Mouse (Mus musculus) frontal cortex, postnatal 25 days (tissue): ENCODE measurements around the gene Lingo4.

Experiments used
- DNase-seq, 2 experiments: peaks; one replicate each; pipeline ENCODE4 v3.0.0; 2022; ENCODE audit warnings: low spot score in 2 of 2

Lingo4 gene

GRCm38 (mm10) chr3:94387391-94387790, 10.9 kb upstream of the Lingo4 start:
- no peak for DNase-seq

GRCm38 (mm10) chr3:94388047-94388446, 10.3 kb upstream of the Lingo4 start:
- DNase-seq = no peak

DNA sequence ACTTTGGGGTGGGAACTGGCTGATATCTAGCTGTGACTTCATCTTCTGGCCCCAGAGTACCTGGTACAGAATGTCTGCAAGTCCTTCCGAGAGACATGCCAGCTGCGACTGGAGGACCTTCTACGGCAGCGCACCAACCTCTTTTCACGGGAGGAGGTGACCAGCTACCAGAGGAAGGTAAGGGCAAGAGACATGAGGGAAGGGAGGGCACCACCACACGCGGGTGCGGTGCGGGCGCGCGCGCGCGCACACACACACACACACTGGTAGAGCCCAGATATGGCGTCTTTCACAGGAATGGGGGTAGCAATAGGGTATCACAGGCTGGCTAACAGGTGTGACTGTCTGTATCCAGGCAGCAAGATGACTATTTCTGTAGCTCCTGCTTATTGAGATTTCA, 8.9 kb upstream of the Lingo4 start:
- DNase-seq = no peak

DNA sequence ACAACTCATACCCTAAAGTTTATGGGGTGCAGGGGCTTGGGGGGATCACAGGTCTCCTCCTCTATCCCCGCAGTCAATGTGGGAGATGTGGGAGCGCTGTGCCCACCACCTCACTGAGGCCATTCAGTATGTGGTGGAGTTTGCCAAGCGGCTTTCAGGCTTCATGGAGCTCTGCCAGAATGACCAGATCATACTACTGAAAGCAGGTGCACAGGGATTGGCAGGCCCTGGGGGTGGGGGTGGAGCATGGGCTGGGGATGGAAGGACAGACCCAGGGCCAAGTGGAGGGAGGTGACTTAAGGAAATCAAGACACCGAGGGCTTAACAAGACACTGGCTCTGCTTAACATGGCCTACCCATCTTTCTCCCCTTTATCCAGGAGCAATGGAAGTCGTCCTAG, 7.3 kb upstream of the Lingo4 start:
- no peak for DNase-seq

- DNase-seq = no peak
Observed at GRCm38 (mm10) chr3:94392128-94392527, 6.2 kb upstream of the Lingo4 start.

- no peak for DNase-seq
Observed at GRCm38 (mm10) chr3:94393049-94393448, 5.3 kb upstream of the Lingo4 start.

DNA sequence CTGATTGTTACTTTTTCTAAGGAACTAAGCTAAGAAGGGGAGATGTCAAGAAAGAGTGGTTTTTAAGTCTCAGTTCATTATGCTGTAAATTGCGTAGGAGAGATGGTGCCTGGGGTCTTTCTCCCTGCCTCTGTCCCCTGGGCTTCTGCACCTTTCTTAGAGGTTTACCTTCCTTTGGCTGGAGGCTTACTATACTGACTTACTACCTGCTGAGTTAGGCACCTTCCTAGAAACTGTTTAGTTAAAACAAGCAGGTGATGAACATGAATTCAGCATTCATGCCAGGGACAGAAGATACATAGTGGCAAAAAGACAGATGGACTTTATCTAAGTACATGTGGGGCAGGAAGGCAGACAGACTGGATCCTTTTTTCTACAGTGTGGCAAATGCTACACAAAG, 2.0 kb upstream of the Lingo4 start:
- DNase-seq = no peak

DNA sequence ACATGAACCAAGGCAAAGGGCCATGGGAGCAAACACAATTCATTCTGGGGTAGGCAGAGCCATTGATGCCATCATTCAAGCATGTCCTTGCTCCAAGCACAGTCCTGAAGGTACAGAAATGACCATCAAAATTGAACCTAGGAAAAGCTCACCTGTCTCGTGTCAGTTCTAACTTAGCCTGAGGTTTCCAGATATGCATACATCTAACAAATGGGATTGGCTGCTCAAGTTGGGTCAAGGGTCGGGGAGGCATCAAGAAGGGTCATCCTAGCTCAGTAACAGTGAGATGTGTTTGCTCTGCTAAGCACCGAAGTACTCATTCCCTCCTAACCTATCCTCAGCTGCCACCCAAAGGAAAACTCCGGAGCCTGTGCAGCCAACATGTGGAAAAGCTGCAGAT, 1.5 kb upstream of the Lingo4 start:
- DNase-seq = no peak

- no peak for DNase-seq
Observed at GRCm38 (mm10) chr3:94398943-94399481, 695 bp downstream of the Lingo4 start.

DNA sequence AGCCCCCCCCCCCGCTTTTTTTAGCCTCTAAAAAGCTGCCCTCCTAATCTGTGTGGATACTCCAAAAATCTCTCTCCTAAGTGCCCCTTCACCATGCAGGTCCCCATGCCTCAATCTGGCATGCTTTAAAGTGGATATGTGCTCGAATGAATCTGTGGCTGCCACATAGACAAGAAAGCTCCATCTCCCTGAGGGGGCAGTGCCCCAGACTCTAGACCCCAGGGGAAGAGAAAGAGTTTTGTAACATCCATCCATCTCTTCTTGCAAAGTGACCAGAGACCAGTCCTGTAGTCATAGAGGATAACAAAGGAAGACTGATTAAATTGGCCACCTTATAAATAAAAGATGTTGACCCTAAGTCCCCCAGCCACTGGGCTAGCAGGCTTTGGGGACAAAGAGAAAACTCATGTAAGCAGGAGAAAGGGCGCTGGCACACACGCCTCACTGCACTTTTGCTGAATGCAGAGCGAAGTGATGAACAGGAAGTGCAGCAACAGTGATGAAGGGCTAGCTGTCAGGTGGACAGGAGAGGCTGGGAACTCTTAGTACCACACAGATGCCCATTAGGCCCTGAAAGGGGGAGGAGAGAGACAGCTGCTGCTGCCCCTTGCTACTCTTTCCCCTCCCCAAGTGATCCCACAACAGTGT, 1.5 kb downstream of the Lingo4 start:
- no peak for DNase-seq

- no peak for DNase-seq
Observed at GRCm38 (mm10) chr3:94402451-94402850, 4.1 kb downstream of the Lingo4 start.

- DNase-seq = no peak
Observed at GRCm38 (mm10) chr3:94404366-94405054, 6.2 kb downstream of the Lingo4 start.

DNA sequence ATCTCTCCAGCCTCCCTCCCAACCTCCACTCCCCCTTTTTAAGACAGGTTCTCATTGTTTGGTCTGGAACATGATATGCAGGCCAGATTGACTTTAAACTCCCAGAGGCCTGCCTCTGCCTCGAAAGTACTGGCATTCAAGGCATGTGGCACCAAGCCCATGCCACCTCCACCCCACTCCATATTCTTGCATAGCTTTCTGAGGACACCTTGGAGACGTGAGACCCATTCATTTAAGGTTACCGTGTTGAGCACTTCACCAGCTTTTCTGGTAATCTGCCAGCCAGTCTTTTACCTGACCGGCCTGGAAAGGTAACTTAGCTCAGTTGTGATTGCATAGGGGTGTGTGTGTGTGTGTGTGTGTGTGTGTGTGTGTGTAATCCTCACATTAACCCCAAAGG, 7.2 kb downstream of the Lingo4 start:
- DNase-seq = no peak

- DNase-seq = no peak
Observed at GRCm38 (mm10) chr3:94412530-94412929, 14.2 kb downstream of the Lingo4 start.

- DNase-seq = peak; percentile 96 to 97
Observed at GRCm38 (mm10) chr3:94413031-94413679, 14.8 kb downstream of the Lingo4 start, which contains the start of gene Tdrkh. Tdrkh (plus strand) TSS chr3:94413273.

DNA sequence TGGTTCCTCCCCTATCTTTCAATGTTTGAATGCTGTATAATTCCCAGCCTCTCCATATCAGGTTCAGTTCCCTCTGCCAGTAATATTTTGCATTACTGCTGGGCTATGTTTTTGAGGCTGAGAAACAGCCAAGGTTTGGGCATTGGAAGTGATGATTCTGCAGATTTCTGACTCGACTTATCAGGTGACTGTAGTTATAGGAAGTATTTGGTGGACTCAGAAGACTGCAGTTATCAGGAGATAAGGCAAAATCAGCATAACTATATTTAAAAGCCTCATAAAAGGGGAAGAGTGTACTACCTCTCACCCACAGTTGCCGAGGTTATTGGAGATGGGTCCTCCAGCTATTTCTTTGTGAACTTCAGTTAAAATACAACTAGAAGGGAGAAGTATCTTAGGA, 32.7 kb downstream of the Lingo4 start:
- DNase-seq = no peak

DNA sequence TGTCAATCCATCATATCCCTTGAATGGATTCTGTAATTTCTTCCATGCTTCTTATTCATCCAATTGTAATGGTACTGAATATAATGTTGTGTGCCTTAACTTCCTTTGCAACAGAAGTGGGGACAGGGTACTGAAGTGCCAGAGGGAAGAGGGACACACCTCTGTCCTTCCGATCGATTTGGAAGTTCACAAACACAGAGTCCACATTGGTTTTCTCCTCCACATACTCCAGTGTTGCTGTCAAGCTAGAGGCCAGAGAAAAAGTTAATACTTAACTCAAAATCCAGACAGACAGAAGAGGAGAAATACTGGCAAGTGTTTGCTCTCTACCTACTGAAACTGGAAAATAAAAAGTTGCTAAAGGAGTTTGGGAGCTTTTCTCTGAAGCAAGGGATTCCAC, 36.0 kb downstream of the Lingo4 start:
- DNase-seq = no peak

DNA sequence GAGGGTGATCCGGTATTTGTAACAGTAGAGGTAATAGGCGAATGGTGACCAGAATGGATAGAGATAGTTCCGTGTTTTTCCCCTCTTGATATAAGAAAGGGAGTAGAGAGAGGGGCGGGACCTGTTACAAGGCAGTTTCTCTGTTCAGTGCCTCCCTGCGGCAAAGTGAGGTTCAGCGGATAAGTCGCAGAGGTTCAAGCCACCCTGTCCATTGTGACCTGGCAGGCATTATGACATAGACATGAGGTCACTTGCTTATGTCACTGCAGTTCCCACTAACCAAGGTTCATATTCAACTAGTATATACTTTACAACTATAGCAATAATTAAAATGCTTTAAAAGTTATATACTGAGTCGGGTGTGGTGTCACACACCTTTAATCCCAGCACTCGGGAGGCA, 38.1 kb downstream of the Lingo4 start:
- DNase-seq = no peak

DNA sequence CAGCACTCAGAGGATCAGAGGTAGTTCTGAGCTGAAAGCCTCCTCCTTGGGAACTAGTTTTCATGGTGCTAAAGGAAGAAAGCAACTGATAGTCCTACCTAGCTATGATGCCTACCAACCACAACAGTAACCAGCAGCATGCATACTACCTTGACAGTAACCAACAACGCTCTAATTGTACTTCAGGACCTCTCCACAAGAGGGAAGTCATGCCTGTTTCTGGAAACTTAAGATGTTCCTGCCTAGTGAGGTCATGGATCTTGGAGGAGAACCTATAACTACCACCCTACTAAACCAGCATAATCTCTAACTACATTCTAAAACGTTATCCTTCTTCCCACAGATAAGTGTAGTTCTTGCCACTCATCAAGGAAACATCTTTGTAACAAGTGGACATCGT, 42.9 kb downstream of the Lingo4 start:
- no peak for DNase-seq

DNA sequence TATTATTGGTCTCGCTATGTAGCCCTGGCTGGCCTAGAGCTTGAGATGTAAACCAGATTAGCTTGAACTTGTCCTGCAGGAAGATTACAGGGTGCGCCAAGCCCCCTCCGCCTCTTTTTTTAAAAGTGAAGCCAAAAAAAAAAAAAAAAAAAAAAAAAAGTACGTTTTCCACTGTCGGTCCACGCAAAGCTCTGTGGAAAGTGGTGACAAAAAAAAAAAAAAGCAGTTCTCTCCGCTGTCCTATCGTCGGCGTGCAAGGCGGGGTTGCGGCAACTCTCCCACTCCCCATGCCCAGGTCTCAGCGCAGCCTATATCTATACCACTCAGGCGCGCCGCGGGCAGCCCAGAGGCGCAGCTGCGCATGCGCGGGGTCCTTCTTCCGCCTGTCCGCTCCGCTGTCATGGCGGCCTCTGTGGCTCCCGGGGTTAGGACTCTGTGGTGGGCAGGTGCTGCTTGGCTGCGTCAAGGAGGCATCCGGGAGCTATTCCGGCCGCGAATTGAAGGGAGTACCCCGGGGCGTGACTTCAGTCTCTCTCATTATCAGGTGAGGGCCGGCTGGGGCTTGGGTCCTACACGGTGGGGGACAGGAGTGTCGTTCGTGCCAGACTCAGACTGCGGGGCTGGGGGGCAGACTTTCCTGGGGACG, 44.8 kb downstream of the Lingo4 start, which contains the start of gene Mrpl9:
Gene Mrpl9, plus strand, starts transcription at position 368 of the 646 bp plus-strand sequence.
- peak; percentile 89 to 97 for DNase-seq

DNA sequence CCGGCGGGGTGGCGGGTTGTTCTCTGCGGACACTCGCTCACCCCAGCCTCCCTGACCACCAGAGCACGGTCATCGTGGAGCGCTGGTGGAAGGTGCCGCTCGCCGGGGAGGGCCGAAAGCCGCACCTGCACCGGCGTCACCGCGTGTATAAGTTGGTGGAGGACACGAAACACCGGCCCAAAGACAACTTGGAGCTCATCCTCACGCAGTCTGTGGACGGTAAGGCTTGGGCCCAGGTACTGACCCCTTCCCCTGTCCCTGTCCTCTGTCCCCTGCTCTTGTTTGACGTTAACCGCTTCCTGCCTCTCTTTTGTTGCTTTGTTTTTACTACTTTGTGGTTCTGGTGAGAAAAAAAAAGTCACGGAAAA, 45.3 kb downstream of the Lingo4 start, which contains the start of gene Oaz3:
Gene Oaz3, minus strand, starts transcription at position 319 of the 368 bp plus-strand sequence.
- no peak for DNase-seq

- DNase-seq = no peak
Observed at GRCm38 (mm10) chr3:94449377-94449776, 51.1 kb downstream of the Lingo4 start.
